Mouse (Mus musculus) CH12F3 (cell line): ENCODE measurements around the gene Selenos.

Experiments
- in situ Hi-C: fragments of 300-500 bp; cut with MboI; formaldehyde crosslinking; loops from 2 replicates; pipeline ENCODE4 v1.14.3; 2020; ENCODE audit warnings: low sequenced_read_pairs

The Selenos gene

DNA sequence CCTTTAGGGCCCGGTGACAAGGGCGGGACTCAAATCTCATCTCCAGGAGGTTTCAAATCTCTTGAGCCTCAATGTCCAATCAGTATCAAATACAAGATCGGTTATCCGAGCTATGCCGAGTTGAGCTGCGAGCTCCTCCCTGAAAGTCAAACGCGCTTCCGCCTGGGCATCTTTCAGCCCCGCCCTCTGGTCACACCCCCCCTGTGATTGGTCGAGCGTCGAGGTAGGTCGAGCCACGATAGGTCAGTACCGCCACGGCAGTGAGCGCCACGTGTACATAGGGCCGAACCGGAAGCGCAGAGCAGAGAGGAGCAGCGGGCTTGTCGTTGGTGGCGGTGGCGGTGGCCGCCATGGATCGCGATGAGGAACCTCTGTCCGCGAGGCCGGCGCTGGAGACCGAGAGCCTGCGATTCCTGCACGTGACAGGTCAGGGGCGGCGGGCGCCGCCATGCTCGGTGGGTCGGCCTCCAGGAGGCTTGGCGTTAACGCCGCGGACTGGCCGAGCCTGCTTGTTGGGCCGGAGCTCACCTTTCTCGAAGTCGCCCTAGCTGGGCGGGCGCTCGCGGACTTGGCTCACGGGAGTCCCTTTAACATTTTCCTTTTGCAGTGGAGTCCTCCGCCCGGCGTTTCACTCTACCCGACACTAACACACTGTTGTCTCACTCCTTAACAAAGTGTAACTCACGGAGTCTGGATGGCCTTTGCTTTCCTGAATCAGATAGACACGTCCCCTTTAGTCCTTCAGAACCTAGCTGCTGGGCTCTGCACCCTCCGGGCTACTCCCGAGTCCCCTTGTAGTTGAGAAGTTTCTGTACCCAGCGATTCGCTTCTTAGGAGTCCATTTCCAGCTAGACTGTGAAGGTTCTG is at the start of gene Selenos:
Gene Selenos, plus strand, starts transcription at position 286 of the 867 bp plus-strand sequence.
- in situ Hi-C loops, result no loop called here

DNA sequence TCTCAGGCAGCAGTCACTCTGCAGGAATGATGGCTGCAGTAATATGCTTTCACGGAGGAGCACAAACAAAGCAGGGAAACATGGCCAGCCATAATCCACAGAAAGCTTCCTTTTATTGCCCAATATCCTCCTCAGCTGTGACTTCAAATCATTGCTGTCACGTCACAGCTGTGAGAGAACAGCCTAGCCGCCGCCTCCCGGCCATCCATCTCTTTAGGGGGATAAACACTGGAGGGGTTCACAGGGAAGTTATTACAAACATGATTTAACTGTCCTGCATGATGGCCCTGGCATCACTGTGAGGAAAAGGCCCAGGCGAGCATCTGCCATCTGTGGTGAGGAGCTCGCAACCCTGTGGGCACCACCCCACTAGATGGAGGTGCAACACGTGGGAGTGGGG is 42.6 kb upstream of the Selenos start:
- in situ Hi-C loops, result no loop called here

DNA sequence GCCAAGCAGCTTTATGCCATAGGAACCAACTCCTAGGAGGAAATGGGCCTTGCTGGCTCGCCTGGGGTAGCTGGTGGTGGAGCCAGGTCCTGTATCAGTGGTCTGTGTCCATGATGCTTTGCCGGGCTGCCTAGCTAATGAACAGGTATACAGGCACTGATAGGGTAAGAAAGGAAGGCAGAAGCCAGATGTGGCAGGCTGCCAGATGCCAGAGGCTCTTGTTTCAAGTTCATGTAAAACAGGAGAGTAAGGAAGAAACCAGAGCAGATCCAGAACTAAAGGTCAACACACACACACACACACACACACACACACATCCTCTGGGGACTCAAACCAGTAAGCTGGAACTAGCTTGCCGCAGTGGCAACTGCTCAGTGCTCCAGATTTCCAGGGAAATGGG is 41.2 kb upstream of the Selenos start:
- in situ Hi-C loops, result no loop called here

DNA sequence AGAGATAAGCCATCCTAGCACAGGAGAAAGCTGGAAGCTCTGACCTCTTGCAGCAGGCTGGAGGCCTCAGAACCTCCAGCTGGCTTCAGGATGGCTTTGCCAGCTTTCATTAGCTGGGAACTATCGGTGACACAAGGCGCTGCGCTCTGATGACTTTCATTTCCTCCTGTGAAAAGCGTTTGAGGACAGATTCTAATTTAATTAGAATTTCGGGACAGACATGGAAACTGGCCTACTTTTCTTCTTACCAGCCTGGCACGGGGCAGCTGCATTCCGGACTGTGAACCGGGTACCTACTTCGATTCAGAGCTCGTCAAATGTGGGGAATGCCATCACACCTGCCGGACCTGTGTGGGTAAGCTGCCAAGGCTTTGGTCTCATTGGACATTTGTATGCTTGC is 40.7 kb upstream of the Selenos start:
- in situ Hi-C loops, result no loop called here

DNA sequence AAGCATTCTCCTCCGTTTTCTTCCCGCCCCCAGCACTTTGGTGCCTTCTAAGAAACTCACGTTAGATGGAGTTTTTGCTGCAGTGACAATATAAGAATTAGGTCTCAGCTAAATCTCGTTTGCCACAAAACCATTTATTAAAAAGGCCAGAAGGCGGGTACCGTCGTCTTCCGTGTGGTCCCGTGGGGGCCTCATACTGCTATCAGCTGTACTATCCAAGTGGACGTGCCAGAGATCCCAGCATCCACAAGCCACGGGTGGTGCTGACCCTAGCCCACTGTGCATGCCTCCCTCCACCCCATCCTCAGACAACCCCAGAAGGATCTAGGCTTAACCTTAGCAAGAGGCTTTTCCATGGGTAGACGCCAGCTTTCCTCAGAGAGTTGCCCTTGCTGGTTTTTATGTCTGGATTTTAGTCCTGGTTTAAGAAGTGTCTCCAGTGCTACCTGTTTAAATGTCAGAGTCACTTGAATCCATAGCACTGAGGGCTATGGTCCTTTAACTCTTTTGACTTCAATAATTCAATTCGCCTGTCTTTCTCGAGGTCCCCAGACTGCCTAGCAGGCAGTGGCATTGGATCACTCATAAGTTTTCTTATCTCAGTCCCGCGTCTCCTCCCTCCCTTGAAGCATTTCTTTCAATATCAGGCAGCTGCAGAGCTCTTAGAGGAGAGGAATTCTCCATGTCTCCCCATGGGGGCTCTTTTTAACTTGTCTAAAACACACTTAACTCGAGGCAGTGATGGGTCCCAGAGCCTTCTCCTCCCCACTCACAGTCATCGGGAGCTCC is 39.2 kb upstream of the Selenos start:
- in situ Hi-C loops, result no loop called here

DNA sequence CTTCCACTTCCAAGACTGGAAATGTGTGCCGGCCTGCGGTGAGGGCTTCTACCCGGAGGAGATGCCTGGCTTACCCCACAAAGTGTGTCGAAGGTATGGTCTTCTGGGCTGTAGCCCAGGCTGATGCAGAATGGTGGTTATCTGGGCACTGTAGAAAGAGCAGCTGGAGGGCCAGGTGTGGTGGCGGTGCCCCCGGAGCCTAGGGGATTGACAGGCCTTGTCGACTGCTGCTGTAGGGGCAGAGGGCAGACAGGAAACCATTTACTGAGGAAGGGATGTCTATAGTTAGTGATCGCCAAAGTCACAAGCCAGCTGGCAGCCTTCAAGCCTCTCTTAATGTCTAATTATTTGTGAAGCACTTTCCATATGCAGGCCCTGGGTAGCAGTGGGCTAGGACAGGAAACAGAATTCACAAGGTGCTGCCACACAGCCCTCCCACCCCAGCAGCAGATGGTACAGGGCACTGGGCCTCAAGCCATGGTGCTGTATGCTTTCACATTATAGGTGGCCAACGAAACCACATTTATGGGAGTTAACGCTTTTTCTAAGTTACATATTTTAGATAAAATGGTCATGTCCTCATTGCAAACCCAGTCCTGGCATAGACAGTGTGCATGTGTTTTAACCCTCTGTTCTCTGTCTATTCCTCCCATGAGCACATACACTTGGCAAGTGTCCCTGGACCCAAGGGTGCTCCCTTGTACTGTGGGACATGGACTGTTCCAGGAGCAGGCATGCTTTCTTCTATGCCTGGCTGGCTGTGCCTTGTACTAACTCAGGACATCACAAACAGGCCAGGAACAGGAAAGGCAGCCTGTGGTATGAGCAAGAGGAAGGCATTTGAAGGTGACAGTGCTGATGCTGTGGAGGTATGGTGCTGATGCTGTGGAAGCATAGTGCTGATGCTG is 35.6 kb upstream of the Selenos start, which contains the start of gene Gm45213:
Gene Gm45213, plus strand, starts transcription at position 51 of the 908 bp plus-strand sequence.
- in situ Hi-C loops, result no loop called here

DNA sequence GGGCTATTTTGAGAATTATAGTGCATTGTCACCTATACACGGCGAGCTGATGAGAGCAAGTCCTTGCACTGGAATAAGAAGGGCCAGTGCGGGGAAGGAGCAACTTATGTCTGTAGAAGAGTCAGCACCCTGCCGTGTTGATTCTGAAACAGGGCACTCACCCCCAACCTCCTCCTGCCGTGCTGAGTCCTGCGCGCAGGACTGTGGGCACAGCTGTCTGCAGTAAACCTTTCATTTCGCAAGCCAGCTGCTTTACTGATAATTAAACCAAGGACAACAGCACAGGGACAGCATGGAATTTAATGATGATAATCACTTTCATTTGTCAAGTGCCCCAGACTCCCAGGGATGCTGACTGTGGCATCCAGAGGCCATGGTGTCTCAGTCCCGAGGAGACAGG is 34.8 kb upstream of the Selenos start:
- in situ Hi-C loops, result no loop called here

DNA sequence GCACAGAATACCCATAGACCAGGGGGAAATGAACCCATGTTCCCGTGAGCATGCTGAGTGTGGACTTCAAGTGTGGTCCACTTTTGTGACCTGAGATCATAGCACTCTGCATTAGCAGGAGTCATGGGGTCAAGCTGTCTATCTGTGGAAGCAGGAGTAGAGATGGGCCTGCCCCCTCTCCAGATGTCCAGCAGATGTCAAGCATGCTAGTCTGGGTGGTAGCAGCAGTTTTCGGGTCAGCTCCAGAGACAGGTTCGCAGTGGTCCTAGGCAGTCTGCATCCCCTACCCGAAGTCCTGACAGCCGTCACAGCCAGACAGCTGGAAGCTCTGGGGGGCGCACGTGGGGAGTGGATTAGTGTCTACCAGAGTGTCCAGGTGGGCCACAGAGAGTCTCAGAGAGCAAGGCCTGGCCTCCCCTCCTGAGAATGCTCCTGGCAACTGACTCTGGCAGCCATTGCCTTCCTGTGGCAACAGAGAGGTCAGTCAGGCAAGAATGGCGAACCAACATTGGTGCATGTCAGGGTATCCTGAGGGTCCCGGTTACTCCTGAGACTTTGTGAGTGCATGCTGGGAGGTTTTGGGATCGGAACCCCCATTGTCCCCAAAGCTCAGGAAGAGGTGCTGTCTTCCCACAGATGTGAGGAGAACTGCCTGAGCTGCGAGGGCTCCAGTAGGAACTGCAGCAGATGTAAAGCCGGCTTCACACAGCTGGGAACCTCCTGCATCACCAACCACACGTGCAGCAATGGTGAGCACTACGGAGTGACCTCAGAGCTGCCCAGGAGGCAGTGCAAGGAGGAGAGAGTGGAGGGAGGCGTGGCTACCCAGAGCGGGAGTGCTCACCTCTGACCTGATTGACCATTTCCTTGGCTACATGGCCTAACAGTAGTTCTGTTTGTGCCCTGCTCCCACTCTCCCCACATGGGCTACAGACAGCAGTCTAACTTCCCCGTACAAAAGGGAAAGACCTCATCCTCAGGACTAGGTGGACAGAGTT is 32.2 kb upstream of the Selenos start:
- in situ Hi-C loops, result no loop called here

DNA sequence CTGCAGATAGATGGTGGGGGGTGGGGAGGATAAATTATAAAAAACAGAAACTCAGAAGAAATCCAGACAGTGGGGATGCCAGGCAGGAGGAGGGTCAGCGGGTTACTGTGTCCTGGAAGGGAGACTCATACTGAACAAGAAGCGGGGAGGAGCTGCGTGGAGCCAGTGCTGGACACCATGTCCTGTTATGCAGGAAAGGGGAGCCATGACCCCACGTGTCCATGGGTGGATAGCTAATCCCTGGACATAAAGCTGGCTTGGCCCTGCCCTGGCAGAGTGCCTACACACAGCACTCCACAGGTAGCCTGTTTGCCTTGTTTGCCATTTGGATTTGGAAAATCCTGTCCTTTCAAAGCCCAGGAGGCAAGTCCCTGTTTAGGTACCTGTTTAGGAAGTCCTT is 31.5 kb upstream of the Selenos start:
- in situ Hi-C loops, result no loop called here

DNA sequence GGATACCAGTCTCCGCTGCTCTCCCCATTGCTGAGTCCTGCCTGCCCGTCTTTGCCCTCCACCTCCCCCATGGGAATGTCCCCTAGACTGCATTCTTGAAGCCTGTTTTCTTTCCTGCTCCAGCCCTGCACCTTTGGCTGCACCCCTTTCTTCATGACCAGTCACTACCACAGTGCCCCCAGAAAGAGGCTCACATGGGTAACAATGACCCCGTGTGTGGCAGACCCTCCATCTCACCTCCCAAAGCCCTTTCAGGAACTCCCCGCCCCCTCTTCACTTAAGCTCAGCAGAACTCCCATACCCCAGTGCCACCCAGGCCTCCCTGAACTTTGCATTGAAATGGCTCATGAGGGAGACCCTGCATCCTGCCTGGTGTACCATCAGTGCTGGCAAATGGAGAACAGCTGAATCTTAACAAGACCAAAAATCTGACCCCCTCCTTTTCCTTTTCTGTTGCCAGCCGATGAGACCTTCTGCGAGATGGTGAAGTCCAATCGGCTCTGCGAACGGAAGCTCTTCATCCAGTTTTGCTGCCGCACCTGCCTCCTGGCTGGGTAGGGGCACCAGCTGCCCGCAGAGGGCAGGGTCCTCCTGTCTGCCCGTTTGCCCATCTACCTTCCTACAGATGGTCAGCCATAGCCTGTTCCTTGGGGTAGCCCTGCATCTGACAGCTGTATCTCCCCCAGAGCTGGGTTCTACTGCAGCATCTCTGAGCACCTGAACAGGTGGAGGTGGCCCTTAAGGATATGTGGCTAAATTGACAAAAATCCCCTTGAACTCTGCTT is 30.8 kb upstream of the Selenos start:
- in situ Hi-C loops, result no loop called here

DNA sequence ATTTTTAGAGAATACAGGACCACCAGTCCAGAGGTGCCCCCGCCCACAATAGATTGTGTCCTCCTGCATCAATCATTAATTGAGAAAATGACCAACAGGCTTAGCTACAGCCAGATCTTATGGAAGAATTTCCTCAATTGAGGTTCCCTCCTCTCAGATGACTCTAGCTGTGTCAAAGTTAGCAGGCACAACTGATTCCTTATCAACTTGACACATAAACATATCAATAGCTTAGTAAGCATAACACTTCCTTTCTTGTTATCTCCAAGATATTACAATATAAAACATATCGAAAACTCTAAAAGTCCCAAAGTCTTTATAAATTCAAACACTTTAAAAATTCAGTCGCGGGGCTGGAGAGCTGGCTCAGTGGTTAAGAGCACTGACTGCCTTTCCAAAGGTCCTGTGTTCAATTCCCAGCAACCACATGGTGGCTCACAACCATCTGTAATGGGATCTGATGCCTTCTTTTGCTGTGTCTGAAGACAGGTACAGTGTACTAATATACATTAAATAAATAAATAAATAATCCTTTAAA is 25.4 kb upstream of the Selenos start:
- in situ Hi-C loops, result loop anchor here (10.0 kb wide), 1 partner anchor 349 kb away; no protein-coding TSS in a partner anchor

DNA sequence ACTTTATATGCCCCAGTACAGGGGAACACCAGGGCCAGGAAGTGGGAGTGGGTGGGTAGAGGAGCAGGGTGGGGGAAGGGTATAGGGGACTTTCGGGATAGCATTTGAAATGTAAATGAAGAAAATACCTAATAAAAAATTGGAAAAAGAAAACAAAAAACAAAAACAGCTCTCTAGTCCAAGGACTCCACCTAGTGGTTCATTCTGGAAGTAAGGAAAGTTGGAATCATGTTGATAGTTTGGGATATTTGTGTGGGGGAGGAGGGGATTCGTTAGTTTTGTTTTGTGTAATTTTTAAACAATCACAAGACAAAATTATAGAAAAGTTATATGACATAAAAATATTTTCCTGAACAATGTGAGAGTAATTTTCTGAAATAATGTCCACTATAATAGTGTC is 24.1 kb upstream of the Selenos start:
- in situ Hi-C loops, result loop anchor here (10.0 kb wide), 1 partner anchor 351 kb away; no protein-coding TSS in a partner anchor

DNA sequence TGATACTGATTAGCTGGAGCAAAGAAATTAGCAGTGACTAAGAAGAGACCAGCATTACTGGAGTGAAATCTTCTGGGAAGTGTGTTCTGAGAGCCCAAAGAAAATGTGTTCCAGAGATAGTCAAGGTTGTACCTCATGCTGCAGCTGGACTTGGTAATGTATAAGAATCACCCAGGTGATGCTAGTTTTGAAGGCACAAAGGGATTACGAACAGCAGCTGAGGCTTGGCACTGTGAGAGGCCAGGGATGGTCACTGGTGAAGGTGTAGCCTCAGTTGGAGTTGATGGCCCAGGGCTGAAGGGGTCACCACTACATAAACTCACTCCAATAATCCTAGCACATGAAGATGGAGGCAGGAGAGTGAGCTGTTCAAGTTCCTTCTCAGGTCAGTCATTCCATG is 20.7 kb upstream of the Selenos start, which contains the start of gene Snrpa1:
Gene Snrpa1, plus strand, starts transcription at position 301 of the 400 bp plus-strand sequence.
- in situ Hi-C loops, result loop anchor here (10.0 kb wide), 1 partner anchor 354 kb away; no protein-coding TSS in a partner anchor

DNA sequence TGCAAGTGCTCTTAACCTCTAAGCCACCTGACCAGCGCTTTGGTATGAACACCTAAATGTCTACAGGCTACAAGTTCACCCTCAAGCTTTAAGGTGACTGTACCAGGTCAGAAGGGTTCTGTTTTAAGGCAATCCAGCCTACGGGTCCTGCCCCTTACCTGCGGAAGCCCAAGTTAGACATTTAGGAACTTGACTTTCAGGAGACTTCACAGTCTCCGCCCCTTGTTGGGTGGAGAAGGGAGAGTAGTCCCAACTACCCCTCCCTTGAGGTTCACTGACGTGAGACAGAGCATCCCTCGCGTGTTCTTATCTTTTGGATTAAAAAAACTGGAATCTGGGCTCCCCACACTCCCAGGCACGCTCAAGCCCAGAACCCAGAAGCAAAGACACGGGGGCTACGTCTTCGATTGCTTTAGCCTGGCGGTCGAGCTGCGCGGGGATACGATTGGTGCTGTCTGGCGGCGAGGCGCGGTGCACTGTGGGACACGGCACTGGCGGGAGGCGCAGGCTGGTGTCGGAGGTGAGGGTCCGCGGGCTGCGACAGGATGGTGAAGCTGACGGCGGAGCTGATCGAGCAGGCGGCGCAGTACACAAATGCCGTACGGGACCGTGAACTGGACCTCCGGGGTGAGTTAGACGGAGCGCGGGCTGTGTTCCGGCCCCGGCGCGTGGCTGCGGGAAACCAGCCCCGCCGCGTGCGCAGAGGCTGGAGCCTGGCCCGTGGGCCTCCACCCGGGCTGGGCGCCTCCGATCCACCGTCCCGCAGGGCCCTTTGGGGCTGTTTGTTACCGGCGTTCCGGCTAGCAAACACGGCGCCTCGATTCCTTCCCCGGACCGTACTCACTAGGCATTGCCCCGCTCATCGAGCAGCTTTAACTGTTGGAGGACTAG is 19.1 kb upstream of the Selenos start:
- in situ Hi-C loops, result no loop called here

DNA sequence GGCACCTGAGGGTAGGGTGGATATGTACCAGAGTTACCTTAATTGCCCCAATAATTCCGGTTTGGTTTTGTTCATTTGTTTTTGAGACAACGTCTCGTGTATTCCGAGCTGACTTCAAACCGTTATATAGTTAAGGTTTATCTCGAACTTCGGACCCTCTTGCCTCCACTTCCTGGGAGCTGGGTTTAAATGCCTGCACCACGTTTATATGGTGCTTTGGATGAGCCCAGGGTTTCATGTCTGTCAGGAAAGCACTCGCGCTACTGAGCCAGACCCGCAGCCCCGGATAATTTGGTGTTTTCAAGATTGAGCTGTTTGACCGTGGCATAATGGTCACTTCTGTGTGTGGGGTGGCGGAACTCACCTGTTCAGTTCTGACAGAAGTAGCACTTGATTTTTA is 18.4 kb upstream of the Selenos start:
- in situ Hi-C loops, result no loop called here

DNA sequence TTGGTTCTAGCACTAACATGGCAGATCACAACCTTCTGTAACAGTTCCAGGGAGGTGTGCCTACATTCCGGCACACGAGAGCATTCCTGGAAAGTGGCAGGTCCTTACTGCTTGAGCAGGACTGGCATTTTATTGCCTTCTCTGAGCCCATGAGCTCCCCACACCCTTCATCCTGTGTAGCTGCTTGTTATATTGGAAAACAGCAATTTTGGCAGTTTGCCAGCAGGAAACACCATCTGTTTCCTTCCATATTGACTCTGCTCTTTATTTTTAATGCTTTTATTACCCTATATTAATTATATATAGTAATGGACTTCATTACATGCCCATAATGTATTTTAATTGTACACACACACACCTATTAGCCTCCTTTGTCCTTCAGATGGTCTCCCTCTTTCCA is 3.0 kb upstream of the Selenos start:
- in situ Hi-C loops, result no loop called here

DNA sequence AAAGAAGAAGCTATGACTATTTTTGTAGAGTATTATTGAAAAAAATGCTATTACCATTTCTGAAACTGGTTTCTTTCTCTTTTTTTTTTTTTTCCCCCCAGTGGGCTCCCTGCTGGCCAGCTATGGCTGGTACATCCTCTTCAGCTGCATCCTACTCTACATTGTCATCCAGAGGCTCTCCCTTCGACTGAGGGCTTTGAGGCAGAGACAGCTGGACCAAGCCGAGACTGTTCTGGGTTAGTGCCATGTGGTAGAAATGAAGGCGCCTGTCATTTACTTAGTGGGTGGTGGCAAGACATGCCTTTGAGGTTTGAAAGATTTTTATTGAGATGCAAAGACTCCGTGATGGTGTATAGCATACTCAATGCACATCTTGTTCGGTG is 773 bp downstream of the Selenos start:
- in situ Hi-C loops, result no loop called here
